Mouse (Mus musculus) ES-CJ7 (cell line): ENCODE measurements around the gene Emp2.
"Not testable (repeated sequence)": the region's sequence is repeated elsewhere in the genome, so short reads cannot be mapped to it uniquely, and the experiment has no call there.

Experiments
- DNase-seq: peaks from one replicate; pipeline ENCODE4 v3.0.0; 2011; ENCODE audit warnings: low read depth, low spot score

Emp2 gene

DNA sequence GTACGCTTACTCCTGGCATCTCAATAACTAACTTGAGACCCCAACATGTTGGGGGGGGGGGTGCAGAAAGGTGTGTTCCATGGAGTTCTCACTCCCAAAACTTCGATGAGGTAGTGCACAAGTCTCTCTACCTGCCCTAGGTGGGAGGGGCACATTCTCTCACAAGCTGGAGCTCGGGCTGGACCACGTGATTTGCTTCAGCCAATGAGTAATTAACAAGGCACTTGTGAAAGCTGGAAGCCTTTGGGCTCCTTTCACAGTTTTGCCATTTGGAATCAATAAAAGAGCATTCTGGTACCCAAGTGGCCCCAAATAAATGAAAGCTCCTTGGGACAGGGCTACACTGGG, 3.4 kb upstream of the Emp2 start:
- peak; percentile 90 for DNase-seq

DNA sequence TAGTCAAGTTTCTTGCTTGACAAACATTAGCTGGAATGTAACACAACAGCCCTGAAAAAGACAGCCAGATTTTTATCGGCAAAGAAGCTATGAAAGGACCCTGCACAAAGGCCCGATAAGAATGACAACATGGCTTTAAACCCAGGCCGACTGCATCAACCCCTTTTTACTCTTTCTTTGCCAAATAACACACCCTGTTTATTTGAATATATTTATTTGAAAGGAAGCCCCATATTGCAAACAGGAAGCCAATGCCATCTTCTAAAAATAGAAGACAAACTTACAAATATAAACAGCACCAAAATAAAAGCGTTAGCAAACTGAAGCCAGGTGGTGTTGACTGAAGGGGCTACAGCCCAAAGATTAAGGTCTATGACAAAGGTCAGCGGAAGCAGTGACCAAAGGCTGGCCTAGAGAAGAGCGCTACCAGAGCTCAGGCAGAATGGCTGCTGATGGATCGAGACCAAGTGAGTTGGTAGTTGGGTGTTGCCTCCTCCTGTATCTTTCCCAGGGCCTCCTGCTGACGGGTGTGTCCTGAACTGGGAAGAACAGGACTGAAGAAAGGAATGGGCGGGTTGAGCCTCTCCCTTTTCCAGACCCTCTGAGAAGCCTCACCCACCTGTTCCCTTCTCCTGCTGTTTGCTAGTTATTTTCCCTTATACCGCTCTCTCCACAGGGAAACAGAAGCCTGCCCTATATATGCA, 2.9 kb upstream of the Emp2 start:
- DNase-seq: peak; percentile 89

DNA sequence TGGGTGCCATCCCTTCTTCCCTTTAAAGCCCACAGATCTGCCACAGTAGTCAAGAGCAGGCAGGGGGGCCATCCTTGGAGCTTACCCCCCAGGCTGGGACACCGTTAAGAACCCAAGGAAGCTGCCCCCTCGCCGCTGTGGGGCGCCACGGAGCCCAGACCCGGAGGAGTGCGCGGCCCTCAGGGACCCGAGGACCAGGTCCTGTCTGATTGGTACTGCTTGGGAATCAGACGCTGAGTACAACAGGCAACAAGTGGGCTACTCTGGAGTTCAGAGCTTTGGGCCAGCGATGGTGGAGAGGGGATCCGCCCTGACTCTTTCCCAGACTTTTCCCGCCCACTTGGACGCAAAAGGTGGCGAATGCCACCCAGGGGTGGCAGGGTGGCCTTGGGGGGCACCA, 542 bp downstream of the Emp2 start:
- DNase-seq: peak; percentile 13

DNA sequence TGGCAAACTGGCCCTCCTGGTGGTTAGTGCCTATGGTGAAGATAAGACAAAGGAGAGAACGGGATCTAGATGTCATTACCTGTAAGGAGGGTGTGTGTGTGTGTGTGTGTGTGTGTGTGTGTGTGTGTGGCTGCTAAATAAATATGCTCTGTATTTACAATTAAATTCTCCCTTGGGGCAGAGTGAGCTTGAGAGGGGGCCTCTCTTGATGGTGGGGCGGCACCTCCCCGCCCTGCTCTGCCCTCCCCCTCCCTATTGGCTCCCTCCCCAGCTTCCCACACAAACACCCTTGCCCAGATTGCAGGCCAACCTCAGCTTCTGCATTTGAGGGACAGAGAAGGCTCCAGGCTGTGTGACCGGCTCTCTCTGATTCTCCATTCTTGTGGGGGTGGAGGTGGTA, 1.8 kb downstream of the Emp2 start:
- DNase-seq: no peak

DNA sequence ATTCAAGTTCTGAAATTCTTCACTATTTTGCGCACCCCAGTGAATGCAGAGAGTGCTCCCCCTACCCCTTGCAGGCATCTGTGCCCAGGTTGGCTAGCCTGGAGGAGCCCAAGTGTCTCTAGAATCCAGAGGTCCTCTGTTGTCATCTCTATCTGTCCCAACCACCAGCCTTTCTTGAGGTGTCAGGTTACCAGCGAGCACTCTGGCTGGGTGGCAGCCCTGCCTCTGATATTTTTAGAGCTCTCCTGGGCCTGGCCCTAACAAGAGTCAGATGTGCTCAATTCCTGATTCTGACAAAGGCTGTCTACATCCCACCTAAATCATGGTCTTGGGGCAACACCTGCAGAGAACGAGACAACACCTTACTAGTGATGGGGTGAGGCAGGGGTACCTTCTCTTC, 2.7 kb downstream of the Emp2 start:
- DNase-seq: no peak

DNA sequence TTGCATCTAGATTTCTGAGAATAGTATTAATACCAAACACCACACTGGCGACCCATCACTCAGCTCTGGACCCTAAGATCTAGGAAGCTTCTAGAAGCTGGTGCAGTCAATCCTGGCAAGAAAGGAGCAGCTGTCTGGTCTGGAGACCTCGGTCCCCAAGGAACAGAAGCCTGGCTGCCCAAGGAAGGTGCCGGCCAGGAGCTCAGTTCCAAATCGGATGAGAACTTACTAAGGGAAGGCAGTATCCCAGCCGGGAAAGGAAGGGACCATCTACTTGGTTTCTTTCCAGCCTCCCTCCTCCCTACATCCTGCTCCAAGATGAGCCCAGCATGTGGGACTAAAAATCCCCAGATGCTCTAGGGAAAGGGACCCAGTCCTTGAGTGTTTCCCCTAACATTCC, 3.3 kb downstream of the Emp2 start:
- DNase-seq: no peak

DNA sequence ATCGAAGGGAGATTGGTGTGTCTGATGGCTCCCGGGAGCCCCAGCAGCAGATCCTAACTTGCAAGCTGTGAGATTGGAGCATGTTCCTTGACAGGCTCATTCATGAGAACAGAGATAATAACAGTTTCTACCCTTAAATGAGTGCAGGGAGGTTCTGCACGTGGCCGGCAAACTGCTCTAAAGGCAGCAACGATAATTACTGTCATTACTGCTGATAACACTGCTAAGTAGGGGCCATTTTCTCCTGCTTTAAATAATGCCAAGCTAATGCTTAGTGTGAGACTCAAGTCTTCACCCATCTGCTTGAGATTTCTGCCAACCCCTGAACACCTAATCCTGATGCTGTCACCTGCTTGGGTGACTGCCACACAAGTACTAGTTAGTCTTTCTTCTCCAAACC, 6.4 kb downstream of the Emp2 start:
- DNase-seq: no peak

DNA sequence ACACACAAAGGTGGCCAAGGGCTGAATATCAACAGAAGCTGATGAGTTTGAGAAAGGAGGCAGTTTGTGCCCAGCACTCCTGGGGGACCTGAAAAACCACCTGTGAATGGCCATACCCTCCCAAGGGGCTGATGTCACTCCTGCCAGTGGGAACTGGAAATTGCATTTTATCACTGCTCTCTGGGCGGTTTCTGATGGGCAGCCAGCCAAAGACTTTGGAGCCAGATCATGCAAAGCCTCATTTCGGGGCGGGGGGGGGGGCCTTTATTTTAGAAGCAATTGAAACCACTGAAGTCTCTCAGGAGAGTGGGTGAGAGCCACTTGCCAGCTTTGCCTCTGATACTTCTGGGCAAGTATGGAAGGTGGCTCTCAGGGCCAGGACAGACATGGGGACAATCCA, 7.7 kb downstream of the Emp2 start:
- no peak for DNase-seq

DNA sequence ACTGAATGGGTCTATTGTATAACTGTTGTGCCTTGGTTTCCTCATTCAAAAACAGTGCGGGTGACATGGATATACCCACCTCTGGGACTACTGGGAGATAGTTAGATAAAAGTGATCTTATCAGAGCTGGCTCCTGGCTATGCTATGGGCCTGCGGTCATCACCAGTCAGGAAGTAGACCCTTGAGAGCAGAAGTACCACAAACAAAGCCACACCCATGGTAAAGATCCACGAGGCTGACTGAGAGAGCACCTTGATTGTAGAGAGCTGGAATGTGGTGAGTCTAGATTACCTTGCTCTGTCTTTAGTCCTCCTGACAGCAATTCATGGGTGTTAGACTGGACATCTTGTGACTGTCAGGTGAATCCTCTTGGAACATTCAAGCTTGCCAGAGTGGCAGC, 12.4 kb downstream of the Emp2 start:
- DNase-seq: no peak

DNA sequence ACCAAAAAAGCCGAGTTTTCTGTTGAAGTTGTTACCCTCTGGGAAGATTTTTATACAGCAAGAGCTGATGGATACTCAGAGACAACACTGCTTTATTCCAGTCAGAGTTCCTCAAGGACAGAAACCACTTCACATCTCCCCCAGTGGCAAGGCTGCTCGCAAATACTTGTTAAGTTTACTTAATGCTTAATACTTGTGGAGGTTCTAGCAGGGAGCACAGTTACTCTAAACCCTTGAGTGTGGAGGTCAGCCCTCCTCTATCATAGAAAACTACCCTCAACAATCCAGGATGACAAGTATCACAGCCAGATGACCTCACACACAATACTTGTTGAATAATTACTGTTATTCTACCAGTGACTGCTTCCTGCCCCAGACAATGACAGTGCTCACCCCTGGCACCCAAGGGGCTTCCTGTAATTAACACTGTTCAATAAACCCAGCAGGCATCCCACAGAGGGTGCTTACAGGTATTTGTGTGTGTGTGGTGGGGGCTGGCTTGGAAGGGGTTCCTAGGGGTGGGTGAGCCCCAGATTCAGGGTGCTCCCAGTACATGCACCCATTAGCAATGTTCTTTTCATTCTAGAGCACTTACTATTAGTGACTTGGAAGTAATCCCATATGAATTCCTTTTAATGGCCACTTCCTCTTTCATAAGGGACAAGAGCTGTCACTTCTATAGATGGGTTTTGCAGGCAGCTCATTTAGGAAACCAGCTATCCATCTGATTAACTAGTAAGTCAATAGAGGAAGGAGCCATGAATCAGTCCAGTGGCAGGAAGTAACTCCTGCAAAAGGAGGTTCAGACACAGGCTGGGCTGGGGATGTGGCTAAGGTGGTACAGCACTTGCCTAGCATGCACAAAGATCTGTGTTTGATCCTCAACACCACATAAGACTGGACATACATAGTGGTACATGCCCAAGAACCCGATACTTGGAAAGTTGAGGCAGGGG, 13.3 kb downstream of the Emp2 start:
- DNase-seq: no peak

DNA sequence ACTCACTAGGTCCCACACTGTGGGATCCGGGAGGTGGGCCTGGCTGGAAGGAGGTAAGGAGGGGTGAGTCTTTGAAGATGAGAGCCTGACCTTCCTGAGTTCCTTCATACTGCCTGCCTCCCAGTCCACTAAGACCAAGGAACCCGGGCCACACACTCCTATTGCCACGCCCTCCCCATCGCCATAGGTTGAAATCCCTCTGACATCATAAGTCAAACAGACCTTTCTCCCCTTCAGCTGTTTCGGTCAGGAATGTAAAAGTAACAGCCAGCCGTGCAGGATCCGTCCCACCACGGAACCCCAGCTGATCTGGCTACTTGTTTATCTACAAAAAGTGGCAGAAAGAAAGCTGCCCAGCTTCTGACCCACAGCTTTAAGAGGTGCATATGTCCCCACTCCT, 14.1 kb downstream of the Emp2 start:
- no peak for DNase-seq

DNA sequence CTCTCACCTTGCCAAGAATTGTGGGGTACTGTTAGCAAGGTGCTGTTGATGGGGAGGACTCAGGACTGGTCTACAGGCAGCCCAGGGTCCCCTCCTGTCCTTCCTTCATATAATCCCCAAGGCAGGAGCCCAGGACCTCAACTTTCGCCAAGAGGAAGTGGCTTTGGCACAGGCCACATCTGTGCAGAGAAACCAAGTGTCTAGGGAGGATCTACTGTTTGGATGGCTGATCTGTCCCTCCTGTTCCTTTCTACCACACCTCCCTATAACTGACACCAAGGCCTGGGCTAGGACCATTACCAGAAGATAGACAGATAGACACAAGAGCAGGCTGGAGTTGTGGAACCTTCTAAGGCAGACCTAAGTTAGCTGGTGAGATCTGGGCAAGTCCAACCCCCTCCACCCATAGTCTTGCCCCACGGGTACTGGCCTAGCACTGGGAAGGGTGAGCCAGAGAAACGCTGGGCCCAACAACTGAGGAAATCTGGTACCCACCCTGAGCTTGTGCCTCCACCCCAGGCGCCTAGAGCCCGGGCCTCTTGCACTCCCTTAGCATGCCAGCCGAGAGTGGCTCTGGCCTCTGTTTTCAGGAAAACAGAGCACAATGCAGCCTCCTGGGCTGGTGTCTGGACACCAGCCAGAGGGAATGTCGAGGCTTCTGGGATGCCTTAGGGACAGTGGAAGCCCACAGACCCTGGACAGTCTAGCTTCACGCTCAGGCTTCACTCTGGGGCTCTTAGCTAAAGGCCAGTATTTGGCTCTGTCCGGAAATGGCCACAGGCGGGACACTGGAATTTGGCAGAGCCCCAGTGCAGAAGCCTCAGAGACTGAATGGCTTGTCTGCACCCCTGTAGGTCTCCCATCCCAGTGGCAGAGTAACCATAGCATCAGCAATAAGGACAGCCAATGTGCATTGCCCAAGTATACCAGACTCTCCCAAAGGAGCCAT, 15.8 kb downstream of the Emp2 start:
- DNase-seq: no peak

DNA sequence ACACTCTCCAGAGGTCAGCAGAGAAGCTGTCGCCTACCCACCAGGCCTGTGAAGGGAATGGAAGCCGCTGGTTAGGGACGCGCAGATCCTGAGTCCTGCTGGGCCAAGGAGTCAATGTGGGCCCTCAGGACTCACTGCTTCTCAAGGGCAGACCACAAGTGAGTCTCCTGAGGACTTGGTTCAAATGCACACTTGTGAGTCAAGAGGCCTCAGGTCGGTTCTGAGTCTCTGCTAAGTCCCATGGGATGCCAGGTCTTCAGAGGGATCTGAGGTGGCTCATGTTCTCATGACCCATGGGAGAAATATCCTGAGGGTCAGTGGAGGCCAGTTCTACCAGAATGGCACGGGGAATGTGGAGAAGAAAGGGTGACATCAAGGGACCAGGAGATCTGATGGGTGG, 25.7 kb downstream of the Emp2 start:
- DNase-seq: no peak

DNA sequence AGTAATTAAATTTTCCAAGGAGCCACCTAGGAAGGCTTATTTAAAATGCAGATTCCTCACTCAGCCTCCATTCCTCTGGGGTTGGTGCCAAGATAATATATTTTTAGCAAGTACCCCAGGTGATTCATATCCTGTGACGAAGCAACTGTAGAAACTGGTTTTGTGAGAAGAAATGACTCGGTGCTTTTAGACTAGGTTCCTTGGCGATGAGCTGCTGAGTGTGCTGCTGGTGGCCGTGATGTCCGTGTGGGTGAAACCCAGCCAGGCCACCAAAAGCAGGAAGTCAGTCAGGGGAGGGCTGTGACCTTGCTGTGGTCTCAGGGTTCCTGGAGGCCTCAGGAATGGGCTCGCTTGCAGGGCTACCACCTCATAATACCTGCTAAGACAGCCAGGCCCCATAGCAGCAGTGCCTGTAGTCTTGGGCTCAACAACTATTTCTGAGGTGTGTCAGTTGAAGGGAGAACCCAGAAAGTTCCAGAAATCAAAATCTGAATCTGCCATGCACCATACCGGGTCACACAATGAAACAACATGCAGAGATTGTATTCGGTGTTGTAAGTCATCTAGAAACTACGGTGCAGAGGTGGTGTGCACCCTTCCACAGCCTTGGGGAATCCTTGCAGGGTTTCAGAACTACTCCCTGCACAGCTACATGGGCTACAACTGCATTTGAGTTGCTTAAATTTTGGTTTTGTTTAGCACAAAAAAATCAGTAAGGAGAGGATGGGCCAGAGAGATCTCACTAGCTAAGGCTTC, 27.1 kb downstream of the Emp2 start:
- no peak for DNase-seq

DNA sequence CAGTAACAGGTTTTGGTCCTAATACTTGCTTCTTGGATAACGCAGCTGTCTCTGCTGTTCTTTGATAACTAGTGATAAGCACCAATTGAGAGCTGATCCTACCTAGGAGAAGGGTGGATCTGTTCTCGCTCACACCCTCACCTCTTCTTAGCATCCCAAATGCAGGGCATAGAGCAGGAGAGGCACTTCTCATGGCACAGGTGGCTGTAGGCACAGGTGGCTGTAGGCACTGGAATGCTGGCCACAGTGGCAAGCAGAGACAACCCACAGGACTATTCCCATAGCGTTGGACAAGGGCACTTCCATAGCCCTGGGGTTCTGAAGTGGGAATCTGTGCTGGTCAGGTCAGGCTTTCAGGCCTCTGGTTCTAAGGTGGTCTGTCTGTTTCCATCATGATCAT, 31.9 kb downstream of the Emp2 start:
- no peak for DNase-seq

DNA sequence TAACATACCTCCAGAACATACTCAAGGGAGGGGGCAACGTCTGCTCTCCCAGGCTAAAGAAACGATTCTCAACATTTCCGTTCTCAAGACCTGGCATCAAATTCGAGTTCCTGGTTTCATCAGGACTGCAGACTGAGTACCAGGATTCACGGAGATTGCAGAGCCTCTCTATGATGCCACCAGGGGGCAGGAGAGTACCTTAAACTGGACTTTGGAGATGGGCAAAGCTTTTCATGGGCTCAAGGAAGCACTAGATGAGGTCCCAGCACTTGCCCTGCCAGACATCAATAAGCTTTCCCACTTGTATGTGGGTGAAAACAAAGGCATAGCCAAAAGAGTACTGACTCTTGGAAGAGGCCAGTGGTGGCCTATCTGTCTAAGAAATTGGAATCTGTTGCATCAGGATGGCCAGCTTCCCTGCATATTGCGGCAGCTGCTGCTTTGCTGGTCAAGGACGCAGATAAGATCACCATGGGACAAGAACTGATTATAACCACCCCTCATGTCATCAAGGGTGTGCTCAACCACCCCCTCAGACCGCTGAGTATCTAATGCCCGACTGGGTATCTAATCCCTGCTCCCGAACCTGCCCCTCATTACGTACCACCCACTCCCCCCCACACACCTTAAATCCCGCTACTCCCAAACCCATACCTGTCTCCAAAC, 33.3 kb downstream of the Emp2 start:
- peak; percentile 80 for DNase-seq

DNA sequence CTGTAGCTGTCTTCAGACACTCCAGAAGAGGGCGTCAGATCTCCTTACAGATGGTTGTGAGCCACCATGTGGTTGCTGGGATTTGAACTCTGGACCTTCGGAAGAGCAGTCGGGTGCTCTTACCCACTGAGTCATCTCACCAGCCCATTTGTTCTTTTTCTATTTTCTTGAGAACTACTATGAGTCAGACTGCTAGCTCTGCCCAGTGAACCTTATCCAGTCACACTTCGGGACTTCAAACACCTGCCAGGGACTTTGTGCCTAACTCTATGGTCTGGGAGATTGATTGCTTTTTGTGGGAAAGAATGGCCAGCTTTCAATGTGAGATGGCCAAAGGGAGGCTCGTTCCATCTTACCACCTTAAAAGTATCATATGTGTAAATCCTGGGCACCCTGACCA, 37.0 kb downstream of the Emp2 start:
- not testable (repeated sequence) for DNase-seq

DNA sequence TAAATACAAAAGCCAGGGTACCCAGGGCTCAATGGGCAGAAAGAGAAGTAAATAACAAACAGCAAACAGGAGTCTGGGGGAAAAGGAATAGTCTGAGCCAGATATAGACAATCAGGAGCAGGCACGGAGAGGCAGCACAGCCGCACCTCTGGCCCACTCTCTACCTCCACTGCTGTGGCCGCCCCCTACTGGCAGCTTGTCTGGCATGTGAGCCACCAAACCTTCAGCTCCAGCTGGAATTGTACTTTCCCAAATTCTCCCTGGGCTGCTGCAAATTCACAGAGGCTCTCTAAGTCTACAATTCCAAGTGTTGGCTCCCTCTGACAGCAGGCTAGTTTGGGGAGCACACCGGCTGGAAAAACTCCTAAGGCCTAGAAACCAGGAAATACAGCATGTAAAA, 39.3 kb downstream of the Emp2 start:
- peak; percentile 38 for DNase-seq

DNA sequence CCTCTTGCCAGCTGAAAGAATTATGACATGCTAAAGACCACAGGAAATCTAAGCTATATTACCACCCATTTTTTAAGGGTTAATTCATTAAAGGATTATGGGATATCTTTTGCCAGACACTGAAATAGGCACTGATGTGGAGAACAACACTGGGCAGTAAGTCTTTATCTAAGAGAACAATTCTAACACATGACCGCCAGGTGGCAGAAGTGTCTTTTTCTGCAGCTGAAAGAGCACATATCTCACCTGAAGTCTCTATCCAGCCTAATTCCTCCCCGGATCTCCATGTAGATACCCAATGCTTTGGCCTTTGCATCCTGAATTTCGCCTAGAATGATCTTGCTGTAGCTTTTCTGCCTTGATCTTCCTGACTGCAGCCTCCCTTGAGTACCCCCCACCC, 41.5 kb downstream of the Emp2 start:
- DNase-seq: peak; percentile 78

DNA sequence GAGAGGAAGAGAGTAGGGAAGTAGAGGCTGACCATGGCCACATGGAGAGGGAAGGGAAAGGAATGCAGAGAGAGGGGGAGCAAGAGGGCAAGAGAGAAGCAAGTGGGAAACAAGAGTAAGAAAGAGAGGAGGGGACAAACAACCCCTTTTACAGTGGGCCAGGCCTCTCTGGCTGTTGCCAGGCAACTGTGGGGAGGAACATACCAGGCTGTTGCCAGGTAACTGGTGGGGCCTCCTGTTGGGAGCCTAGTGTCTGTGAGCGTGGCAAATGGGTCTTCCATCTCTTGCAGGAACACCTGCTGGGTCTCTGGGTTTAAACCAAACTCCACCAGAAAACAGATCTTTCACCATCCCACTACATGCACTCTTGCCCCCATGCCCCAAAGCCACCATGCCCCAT, 59.8 kb downstream of the Emp2 start:
- peak; percentile 19 for DNase-seq

DNA sequence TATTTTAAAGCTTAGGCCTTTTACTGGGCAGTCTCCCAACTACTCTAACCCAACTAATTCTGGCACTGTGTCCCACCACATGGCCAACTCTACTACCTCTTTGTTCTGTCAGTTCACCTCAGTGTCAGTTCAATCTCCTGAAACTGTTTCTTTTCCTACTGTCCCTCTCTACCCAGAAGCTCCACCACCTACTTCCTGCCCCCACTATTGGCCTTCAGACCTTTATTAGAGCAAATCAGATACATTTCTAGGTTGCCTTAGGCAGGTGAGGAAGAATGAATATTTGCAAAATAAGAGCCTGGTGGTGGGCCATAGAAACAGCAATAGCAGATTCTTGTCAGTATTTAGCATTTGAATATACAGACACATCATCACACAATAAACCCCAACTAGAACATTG, 77.2 kb downstream of the Emp2 start:
- DNase-seq: peak; percentile 50
